Mouse (Mus musculus) thymus, postnatal 10 days (tissue): ENCODE results near the gene Atp1b2.

ENCODE experiments used
- DNase-seq, 2 experiments: peaks; one replicate each; pipeline ENCODE4 v3.0.0; 2021; ENCODE audit warnings: low spot score in 2 of 2

The Atp1b2 gene

DNA sequence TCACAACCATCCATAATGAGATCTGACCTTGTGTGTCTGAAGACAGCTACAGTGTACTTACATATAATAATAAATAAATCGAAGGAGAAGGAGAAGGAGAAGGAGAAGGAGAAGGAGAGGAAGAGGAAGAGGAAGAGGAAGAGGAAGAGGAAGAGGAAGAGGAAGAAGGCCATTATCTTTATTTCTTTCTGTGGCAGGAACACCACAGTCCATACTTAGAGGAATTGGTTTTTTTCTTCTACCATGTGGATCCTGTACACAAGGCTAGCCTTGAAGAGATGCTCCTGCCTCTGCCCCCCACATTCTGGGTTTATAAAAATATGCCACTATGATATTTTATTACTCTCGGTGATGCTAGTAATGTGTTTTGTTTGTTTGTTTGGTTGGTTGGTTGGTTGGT lies 1.1 kb upstream of the Atp1b2 start:
- DNase-seq = no peak

- DNase-seq = no peak
These were observed 701 bp upstream of the Atp1b2 start for GRCm38 (mm10) chr11:69606491-69606795.

GRCm38 (mm10) chr11:69604795-69605664 lies 712 bp downstream of the Atp1b2 start:
- DNase-seq = peak; percentile 8 to 22

DNA sequence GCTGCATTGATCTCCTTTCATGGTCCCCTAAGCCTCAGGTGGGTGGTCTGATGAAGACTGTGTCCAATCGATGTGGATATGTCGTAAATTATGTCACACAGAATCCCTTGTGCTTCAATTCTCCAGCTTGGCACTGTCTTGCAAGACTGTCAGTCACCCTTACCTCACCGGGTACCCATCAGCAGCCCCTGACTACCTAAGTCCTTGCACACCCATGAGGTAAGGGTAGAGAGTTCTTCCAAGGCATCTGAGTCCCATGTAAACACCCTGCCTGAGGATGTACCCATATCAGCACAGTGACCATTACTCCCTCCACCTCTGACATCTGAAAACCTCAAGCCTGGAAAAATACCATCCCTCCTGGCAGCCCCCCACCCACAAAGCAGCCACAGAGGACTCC lies 1.4 kb downstream of the Atp1b2 start:
- DNase-seq = no peak

DNA sequence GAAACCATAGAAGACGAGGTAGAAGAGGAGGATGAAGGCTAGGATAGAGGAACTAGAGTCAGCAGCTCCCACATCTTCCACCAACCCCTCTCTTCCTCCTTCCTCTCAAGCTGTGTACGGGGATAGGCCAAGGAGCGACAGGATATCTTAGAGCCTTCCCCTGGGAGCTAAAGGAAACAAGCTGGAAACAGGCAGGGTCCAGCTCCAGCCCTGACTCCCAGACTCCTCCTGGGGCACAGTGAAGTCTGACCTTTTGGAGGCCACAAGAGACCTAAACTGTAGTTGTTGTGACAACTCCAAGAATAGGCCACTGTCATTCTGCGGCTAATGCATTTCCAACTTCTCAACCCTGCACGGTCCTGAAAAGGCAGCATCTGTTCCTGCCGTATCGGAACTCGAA lies 2.2 kb downstream of the Atp1b2 start:
- DNase-seq = no peak

DNA sequence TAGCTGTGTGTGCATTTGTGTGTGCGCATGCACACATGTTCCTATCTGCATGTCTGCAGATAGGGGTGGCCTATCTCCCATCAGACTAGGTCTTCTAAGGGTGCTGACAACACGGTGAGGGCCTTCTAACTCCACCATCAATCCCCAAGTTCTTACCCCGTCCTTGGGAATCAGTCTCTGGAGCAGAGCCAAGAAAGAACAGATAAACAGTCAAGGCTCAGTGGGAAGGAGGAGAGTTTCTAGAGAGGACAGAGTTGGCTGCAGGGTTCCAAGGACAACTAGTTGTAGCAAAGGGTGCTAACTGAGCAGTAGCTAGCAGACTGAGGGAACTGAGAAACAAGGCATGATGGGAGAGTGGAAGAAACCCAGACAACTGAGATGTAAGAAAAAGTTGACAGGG lies 4.0 kb downstream of the Atp1b2 start:
- no peak for DNase-seq

GRCm38 (mm10) chr11:69600098-69600497 lies 5.6 kb downstream of the Atp1b2 start:
- no peak for DNase-seq

DNA sequence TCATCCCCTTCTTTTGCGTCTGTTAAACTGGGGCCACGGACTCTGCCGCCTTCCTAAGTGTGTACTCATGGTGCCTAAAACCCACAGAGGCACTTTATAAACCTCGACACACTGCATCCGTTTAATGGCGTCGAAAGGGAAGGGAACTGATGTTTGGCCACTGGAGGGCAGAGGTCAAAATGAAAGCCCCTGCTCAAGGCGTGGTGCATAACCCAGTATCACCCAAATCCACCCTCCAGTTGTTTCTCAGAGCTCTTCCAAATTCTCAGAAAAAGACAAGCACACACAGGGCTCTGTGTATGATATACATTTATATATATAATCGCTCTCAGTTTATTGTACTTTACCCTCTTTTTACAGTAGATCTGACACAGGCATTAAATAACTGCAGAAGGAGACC lies 6.3 kb downstream of the Atp1b2 start:
- DNase-seq = no peak

DNA sequence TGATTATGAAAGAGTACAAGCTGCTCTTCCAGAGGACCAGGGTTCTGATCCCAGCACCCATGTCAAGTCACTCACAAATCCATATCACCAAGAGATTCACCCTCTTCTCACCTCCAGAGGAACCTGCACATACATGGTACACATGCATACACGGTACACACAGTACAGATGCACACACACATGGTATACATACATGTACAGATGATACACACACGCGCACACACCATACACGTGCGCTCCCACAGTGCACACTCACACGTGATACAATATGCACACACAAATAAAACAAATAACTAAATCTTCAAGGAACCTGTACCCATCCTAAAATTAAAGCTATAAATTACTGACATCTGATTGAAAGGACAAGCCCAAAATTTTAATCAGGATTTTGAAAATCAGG lies 10.9 kb downstream of the Atp1b2 start:
- no peak for DNase-seq

DNA sequence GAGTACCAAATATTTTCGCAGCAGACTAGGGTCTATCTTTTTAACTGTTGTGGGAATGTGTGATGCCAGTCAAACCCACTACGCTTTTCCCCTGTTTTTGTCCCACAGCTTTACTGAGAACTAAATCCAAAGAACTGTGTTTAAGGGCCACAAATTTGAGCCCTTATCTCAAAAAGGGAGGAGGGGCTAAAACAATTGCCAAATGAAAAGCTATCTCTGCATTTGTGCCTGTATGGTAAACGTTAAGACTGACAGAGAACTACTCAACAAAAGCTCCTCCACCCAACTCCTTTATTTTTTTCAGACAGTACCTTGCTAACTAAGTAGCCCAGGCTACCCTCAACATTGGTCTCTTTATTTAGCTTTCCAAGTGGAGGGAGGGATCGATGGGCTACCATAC lies 12.9 kb downstream of the Atp1b2 start:
- no peak for DNase-seq

GRCm38 (mm10) chr11:69591899-69592637 lies 13.7 kb downstream of the Atp1b2 start:
- DNase-seq = no peak

DNA sequence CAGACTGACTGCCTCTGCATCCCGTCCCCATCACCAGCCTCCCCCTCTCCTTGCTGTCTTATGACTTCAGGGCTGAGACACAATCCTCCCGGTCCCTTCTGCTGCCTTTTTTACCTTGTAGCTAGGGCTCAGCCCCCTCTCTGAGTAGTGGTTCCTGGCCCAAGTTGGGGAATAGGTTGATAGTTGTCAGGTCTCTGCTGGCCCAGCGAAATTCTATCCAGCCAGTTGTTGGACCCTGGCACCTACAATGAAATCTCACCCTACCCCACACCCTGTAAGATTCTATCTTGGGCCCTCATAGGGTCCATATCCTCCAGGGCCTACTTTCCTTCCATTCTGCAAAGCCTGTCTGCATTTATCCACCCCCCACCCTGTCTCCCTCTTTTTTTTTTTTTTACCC lies 14.3 kb downstream of the Atp1b2 start:
- DNase-seq = no peak

GRCm38 (mm10) chr11:69590622-69591021 lies 15.1 kb downstream of the Atp1b2 start:
- DNase-seq = no peak

DNA sequence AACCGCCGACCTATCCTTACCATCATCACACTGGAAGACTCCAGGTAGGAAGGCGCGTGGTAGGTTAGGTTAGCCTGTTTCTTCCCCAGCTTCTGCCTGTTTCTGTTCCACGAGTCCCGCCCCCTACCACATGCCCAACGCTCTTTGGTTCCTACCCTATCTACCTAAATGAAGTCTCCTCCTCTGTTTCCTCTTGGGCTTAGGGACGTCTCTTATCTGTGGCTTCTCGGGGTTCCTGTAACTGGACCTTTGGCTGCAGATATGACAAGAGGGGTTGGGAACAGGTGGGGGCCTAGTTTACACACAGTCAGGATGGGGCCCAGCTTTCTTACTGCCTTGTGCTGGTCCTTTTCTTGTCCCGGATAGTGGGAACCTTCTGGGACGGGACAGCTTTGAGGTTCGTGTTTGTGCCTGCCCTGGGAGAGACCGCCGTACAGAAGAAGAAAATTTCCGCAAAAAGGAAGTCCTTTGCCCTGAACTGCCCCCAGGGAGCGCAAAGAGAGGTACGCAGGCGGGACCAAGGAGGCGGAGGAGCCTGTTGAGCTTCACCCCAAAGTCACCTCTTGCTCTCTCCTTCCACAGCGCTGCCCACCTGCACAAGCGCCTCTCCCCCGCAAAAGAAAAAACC lies 16.4 kb downstream of the Atp1b2 start:
- DNase-seq = no peak

DNA sequence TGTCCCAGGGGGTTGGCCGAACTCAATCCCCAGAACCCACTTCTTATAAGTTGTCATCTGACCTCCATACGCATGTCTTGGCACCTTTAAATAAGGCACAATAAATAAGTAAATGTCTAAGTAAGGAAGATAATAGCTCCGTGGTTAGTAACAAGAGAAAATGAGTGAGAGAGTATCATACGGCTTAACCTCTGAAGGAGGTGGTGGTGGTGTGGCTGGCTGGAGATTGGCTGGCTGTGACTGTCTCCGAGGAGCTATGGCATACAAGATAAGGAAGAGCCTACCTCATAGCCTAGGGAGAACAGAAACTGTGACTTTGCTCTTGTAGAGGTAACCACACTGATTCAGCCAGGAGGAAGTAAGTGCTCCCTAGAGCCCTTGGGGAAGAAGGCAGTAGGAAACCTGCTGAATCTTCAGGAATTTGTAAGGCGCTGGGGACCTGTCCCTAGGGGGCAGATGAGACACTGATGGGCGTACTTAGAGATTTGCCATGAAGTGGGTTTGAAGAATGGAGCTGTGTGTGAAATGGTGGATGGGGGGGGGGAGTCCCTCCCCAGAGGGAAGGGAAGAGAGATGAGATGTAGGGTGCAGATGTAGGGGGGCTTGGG lies 19.9 kb downstream of the Atp1b2 start:
- no peak for DNase-seq

DNA sequence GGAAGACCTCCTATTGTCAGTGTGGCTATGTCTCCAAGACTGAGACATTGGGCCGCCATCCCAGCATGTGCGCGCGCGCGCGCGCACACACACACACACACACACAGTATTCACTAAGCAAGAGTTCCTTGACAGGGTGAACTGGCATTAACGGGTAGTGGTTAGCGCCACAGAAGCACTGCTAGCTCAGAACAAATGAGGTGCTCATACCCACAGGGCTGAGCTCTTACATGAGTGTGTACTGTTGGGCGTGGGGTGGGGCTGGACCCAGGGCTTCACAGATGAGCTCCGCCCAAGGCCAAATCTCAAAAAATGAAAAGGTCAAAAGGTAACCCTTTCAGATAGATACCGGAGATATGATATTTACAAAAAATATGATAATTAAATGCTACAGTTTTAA lies 20.8 kb downstream of the Atp1b2 start:
- no peak for DNase-seq

DNA sequence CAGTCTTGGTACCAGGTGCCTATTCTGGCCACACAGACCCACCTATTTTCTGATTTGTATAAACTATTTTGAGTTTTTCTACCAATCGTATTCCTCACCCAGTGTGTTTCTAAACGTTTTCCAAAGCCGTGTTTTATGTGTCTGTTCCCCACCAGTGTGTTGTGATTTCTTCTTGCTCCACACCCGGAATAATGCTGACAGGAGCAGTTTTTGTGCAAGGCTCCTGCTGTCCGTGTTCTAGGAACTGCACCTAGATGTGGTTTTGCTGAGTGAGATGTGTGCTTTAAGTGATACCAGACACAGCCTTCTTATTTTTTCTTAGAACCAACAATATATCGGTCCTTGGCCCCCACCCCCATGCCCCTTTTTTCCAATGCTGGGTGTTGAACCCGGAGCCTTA lies 21.7 kb downstream of the Atp1b2 start:
- DNase-seq = no peak

DNA sequence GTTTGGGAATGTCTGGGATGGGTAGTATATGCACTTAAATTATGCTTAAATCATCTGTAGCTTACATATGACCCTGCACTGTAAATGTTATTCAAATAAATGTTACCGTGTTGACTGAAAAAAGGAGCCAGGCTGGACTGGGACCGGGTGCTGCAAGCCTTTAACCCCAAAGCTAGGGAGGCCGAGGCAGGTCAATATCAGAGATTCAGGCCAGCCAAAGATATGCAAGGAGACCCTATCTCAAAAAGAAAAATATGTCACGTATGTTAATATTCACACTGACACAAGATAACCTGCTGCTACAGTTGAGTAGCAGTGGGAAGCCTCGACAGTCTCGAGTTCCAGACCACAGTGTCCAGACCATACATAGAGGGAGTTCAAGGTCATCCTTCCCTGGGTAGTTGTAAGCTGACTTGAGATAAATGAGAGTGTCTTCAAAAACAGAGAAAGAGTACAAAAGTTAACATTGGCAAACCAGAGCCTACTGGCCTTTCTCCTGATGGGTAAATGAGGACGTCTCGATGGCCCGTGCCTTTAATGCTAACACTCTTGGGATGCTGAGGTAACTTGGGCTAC lies 23.4 kb downstream of the Atp1b2 start:
- no peak for DNase-seq

DNA sequence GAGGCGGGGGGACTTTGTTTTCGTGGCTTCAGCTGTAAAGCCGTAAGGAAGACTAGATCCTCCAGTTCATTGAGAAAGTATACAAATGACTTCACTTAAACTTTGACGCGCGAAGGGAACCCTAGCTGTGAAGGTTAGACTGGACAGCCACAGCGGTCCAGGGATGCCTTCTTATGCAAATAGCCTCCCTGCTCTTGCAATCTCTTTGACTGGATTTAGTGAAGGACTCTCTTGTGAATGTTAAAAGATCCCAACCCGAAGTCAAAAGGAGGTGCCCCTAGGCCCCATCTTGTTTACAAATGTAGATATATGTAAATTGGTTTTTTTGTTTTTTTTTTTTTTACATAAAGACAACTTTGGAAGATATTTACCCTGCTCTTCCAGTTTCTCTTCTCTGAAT lies 23.9 kb downstream of the Atp1b2 start:
- DNase-seq = no peak

DNA sequence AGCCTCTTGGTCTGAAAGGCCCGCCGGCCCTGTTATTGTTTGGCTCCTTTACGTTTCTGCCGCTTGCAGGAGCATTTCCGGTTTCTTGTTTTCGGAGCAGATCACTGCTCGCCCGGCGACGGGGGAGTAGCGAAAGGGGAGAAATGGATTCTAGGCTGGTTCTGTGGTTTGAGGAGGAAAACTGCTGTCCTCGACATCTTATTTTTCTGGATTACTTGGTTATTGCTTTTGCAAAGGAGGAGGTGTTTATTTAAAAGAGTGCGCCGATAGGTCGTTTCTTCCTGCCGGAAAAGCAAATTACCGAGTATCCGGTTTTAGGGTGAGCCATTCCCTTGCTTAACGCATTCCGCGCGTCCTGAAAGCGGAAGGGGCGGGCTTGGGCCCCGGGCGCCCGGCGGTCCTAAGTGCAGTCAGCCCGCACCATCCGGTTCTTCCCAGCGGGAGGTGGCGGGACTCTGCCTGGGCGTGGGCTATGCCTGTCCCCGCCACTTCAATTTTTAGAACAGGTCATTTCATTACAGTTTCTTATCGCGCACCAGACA lies 24.5 kb downstream of the Atp1b2 start:
- peak; percentile 86 for DNase-seq

- no peak for DNase-seq
These were observed 25.1 kb downstream of the Atp1b2 start for GRCm38 (mm10) chr11:69580572-69581146.
